In the genomic region with DNA sequence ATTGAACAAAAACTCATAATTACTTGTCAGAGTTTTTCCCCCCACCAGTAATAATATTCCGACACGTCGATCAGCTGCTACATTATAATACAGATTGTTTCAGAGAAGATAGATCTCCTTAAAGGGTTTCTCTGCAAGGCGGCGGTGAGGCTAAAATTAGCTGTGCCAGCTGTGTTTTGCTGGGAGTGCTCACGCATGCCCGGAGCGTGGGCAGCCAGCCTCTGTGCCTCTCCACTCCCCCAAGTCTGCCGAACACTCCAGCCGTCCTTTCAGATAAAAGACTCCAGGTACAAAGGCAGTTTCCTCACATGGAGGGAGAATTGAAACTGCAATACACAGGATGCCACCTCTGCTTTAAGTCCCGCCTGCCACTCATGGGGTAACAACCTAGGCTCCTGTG, we compare ENCODE assay signal across 8 mouse cellular contexts.
DNase-seq lines count a peak whose midpoint lies in the region; ATAC-seq and TF ChIP-seq lines count a peak whose summit lies in the region.

No protein-coding gene starts in this region.

- no peak for ATAC-seq in hindbrain, embryonic 11.5 days (ENCODE audit: low FRiP score)
- no peak for ATAC-seq in embryonic facial prominence, embryonic 11.5 days (replicated peaks; ENCODE audit: insufficient number of reproducible peaks, low FRiP score, low TSS enrichment, low read depth)
- ATAC-seq in heart, postnatal 0 days (ENCODE audit: insufficient read depth, low read depth) = 0 out of 2 replicates have a peak, but pooled peaks have one; percentile 25

- no peak overlapping the region for H3K27ac ChIP-seq in hindbrain, embryonic 11.5 days (ENCODE audit: low read depth, low read length)
- no peak overlapping the region for H3K27ac ChIP-seq in hindbrain, embryonic 10.5 days
- H3K27ac ChIP-seq in embryonic facial prominence, embryonic 11.5 days (replicated peaks; ENCODE audit: low read depth, low read length) = no peak overlapping the region
- peak overlapping the region; percentile 75 for H3K27ac ChIP-seq in heart, postnatal 0 days (ENCODE audit: low read depth)
- peak overlapping the region; percentile 76; the same call in 1 of the 2 replicates for H3K27ac ChIP-seq in olfactory bulb, adult 2 months (ENCODE audit: insufficient read depth, low read depth, low read length)

- H3K27me3 ChIP-seq in hindbrain, embryonic 11.5 days (ENCODE audit: control insufficient read depth, insufficient read depth, low read length) = no peaks in the 10 kb centered on the region
- H3K27me3 ChIP-seq in hindbrain, embryonic 10.5 days (ENCODE audit: insufficient read depth, poor library complexity, severe bottlenecking) = peaks cover 26% of the 10 kb centered on the region; the same call in 1 of the 2 replicates
- H3K27me3 ChIP-seq in embryonic facial prominence, embryonic 11.5 days (ENCODE audit: control insufficient read depth, insufficient read depth, low read length) = no peaks in the 10 kb centered on the region
- H3K27me3 ChIP-seq in heart, postnatal 0 days (ENCODE audit: control insufficient read depth, insufficient read depth, low read length) = no peaks in the 10 kb centered on the region

- H3K9me3 ChIP-seq in hindbrain, embryonic 11.5 days (ENCODE audit: control insufficient read depth, low read length) = no peaks in the 10 kb centered on the region
- H3K9me3 ChIP-seq in hindbrain, embryonic 10.5 days = no peaks in the 10 kb centered on the region
- no peaks in the 10 kb centered on the region for H3K9me3 ChIP-seq in embryonic facial prominence, embryonic 11.5 days (replicated peaks; ENCODE audit: control insufficient read depth, low read length)
- H3K9me3 ChIP-seq in heart, postnatal 0 days (replicated peaks; ENCODE audit: control insufficient read depth, low read length) = no peaks in the 10 kb centered on the region

- TF ChIP-seq CTCF in heart, postnatal 0 days (IDR thresholded peaks at IDR 0.05; ENCODE audit: low read depth) = no peak
- TF ChIP-seq CTCF in olfactory bulb, adult 2 months (IDR thresholded peaks at IDR 0.05; ENCODE audit: insufficient read depth, low read depth, low read length) = no peak

- intact Hi-C loops in left cerebral cortex, postnatal 25 days (cut with DNase I) = loop anchor here (5.0 kb wide), 1 partner anchor 1224 kb away; a partner anchor contains a TSS

- no peak for TF ChIP-seq POLR2A in olfactory bulb, adult 2 months (IDR thresholded peaks at IDR 0.05; ENCODE audit: insufficient read depth, low read depth, low read length)

- no peak overlapping the region for H3K9ac ChIP-seq in hindbrain, embryonic 11.5 days (ENCODE audit: low read depth, low read length)
- H3K9ac ChIP-seq in embryonic facial prominence, embryonic 11.5 days (replicated peaks; ENCODE audit: low read length) = no peak overlapping the region
- peak overlapping the region; percentile 73 for H3K9ac ChIP-seq in heart, postnatal 0 days (replicated peaks; ENCODE audit: low read depth, low read length)

- no peak overlapping the region for H3K4me3 ChIP-seq in hindbrain, embryonic 11.5 days (ENCODE audit: low read depth, low read length)
- no peak overlapping the region for H3K4me3 ChIP-seq in hindbrain, embryonic 10.5 days
- no peak overlapping the region for H3K4me3 ChIP-seq in embryonic facial prominence, embryonic 11.5 days (ENCODE audit: low read depth, low read length)
- peak overlapping the region; percentile 72 for H3K4me3 ChIP-seq in heart, postnatal 0 days (ENCODE audit: low read depth, low read length)
- peak overlapping the region; percentile 43 for H3K4me3 ChIP-seq in olfactory bulb, adult 2 months (ENCODE audit: insufficient read depth, low read depth, low read length)

- H3K4me1 ChIP-seq in hindbrain, embryonic 11.5 days (replicated peaks; ENCODE audit: control insufficient read depth, insufficient read depth, low read length) = no peaks in the 10 kb centered on the region
- peaks cover 26% of the 10 kb centered on the region for H3K4me1 ChIP-seq in hindbrain, embryonic 10.5 days (replicated peaks)
- no peaks in the 10 kb centered on the region for H3K4me1 ChIP-seq in embryonic facial prominence, embryonic 11.5 days (ENCODE audit: control insufficient read depth, insufficient read depth, low read length)
- H3K4me1 ChIP-seq in heart, postnatal 0 days (ENCODE audit: control insufficient read depth, insufficient read depth) = peaks cover 9% of the 10 kb centered on the region; the same call in 1 of the 2 replicates
- H3K4me1 ChIP-seq in olfactory bulb, adult 2 months (ENCODE audit: control insufficient read depth, insufficient read depth, low read length) = peaks cover 4% of the 10 kb centered on the region

- TF ChIP-seq EP300 in heart, postnatal 0 days (IDR thresholded peaks at IDR 0.05; ENCODE audit: low read depth) = no peak

- H3K36me3 ChIP-seq in hindbrain, embryonic 11.5 days (ENCODE audit: control insufficient read depth, insufficient read depth, low read length) = no peaks in the 10 kb centered on the region
- no peaks in the 10 kb centered on the region for H3K36me3 ChIP-seq in hindbrain, embryonic 10.5 days
- H3K36me3 ChIP-seq in embryonic facial prominence, embryonic 11.5 days (replicated peaks; ENCODE audit: control insufficient read depth, insufficient read depth, low read depth, low read length) = no peaks in the 10 kb centered on the region
- H3K36me3 ChIP-seq in heart, postnatal 0 days (replicated peaks; ENCODE audit: control insufficient read depth, insufficient read depth, low read length) = no peaks in the 10 kb centered on the region

- WGBS in hindbrain, embryonic 11.5 days = 50% methylated on average over 11 of the region's 11 CpGs
- 49% methylated on average over 11 of the region's 11 CpGs for WGBS in hindbrain, embryonic 10.5 days
- 41% methylated on average over 11 of the region's 11 CpGs for WGBS in embryonic facial prominence, embryonic 11.5 days
- WGBS in heart, postnatal 0 days = 13% methylated on average over 11 of the region's 11 CpGs
- WGBS in olfactory bulb, adult 2 months = 12% methylated on average over 11 of the region's 11 CpGs

- no peak overlapping the region for H3K4me2 ChIP-seq in hindbrain, embryonic 11.5 days (replicated peaks; ENCODE audit: low read depth, low read length)
- H3K4me2 ChIP-seq in embryonic facial prominence, embryonic 11.5 days (ENCODE audit: low read depth, low read length) = peak overlapping the region; percentile 2; the same call in 1 of the 2 replicates
- peak overlapping the region; percentile 70 for H3K4me2 ChIP-seq in heart, postnatal 0 days (ENCODE audit: low read depth, low read length)

- DNase-seq in hindbrain, embryonic 11.5 days (ENCODE audit: low spot score) = peak; percentile 20
- DNase-seq in hindbrain, embryonic 10.5 days (ENCODE audit: low spot score) = no peak
- DNase-seq in embryonic facial prominence, embryonic 11.5 days (ENCODE audit: low spot score) = peak; percentile 28
- DNase-seq in heart, postnatal 0 days (ENCODE audit: low spot score) = peak; percentile 66
- DNase-seq in left cerebral cortex, postnatal 25 days (ENCODE audit: low spot score in 2 of 2) = peak; percentile 62 to 71
- no peak for DNase-seq in urinary bladder, postnatal 4 days (ENCODE audit: low spot score in 2 of 2)
- no peak for DNase-seq in adrenal gland, postnatal 14 days

Comparison
In these comparisons a context has a peak if more than half of its experiments do, and no peak if none do; other contexts are left out.
1. DNase-seq: peak in hindbrain, embryonic 11.5 days (single experiment), embryonic facial prominence, embryonic 11.5 days (single experiment), heart, postnatal 0 days (single experiment) and left cerebral cortex, postnatal 25 days (2 of 2); none in hindbrain, embryonic 10.5 days (single experiment), urinary bladder, postnatal 4 days (0 of 2) and adrenal gland, postnatal 14 days (single experiment).
2. H3K27ac ChIP-seq: peak in heart, postnatal 0 days (single experiment) and olfactory bulb, adult 2 months (single experiment); none in hindbrain, embryonic 11.5 days (single experiment), hindbrain, embryonic 10.5 days (single experiment) and embryonic facial prominence, embryonic 11.5 days (single experiment).
3. H3K4me3 ChIP-seq: peak in heart, postnatal 0 days (single experiment) and olfactory bulb, adult 2 months (single experiment); none in hindbrain, embryonic 11.5 days (single experiment), hindbrain, embryonic 10.5 days (single experiment) and embryonic facial prominence, embryonic 11.5 days (single experiment).